Mouse (Mus musculus) hindbrain, embryonic 11.5 days (tissue): ENCODE measurements around the gene Tacc2. TPM values are rescaled to one million over a fixed set of nuclear protein-coding genes. Genes with fewer than 3 reads are reported as not detected.

Source experiments
- ATAC-seq: fragments of 200-750 bp; cut with Nextera tagmentation; 2 replicates; pipeline ENCODE4 v1.8.0; 2017; ENCODE audit warnings: mild to moderate bottlenecking, moderate TSS enrichment, moderate library complexity; ENCODE audit not compliant: low FRiP score
- DNase-seq: peaks from one replicate; pipeline ENCODE4 v3.0.0-alpha.2; 2015; ENCODE audit warnings: low spot score
- H3K27ac ChIP-seq: fragments of 300-500 bp; sonication (generic); 2 replicates; pipeline ENCODE4 v1.5.1; 2014; ENCODE audit warnings: mild to moderate bottlenecking, low read depth, low read length
- H3K27me3 ChIP-seq: fragments of 300-500 bp; sonication (generic); 2 replicates; pipeline ENCODE4 v1.6.1; 2014; ENCODE audit warnings: mild to moderate bottlenecking, low read length, moderate library complexity, mixed read lengths; ENCODE audit not compliant: control insufficient read depth, insufficient read depth
- H3K36me3 ChIP-seq: fragments of 300-500 bp; sonication (generic); 2 replicates; pipeline ENCODE4 v1.6.1; 2014; ENCODE audit warnings: mild to moderate bottlenecking, low read length, moderate library complexity, mixed read lengths; ENCODE audit not compliant: control insufficient read depth, insufficient read depth
- H3K4me1 ChIP-seq: fragments of 300-500 bp; sonication (generic); replicated peaks from 2 replicates; pipeline ENCODE4 v1.6.1; 2014; ENCODE audit warnings: low read length, mixed read lengths; ENCODE audit not compliant: control insufficient read depth, insufficient read depth
- H3K4me2 ChIP-seq: fragments of 300-500 bp; sonication (generic); replicated peaks from 2 replicates; pipeline ENCODE4 v1.6.1; 2014; ENCODE audit warnings: mild to moderate bottlenecking, low read depth, low read length
- H3K4me3 ChIP-seq: fragments of 300-500 bp; sonication (generic); 2 replicates; pipeline ENCODE4 v1.5.1; 2014; ENCODE audit warnings: low read depth, low read length
- H3K9ac ChIP-seq: fragments of 300-500 bp; sonication (generic); 2 replicates; pipeline ENCODE4 v1.6.1; 2014; ENCODE audit warnings: low read depth, low read length
- H3K9me3 ChIP-seq: fragments of 300-500 bp; sonication (generic); 2 replicates; pipeline ENCODE4 v1.6.1; 2016; ENCODE audit warnings: low read length; ENCODE audit not compliant: control insufficient read depth
- WGBS: fragments of 180-500 bp; shearing (Covaris S2); extraction: QIAGEN DNeasy Blood & Tissue Kit; methylation state at CpG from one replicate; pipeline ENCODE4 v1.1.7; 2014; 5-methylcytosine and 5-hydroxymethylcytosine counted together
- polyA plus RNA-seq: library from polyadenylated mRNA; unstranded; fragments of >200 nt; fragmentation: Nextera tagmentation; extraction: Ambion mirVana; gene quantifications from 2 replicates; pipeline ENCODE4 v1.2.1, GENCODE M21; 2014

Gene Tacc2
- polyA plus RNA-seq, 1 experiment from 2014 or later = 46.8 TPM

DNA sequence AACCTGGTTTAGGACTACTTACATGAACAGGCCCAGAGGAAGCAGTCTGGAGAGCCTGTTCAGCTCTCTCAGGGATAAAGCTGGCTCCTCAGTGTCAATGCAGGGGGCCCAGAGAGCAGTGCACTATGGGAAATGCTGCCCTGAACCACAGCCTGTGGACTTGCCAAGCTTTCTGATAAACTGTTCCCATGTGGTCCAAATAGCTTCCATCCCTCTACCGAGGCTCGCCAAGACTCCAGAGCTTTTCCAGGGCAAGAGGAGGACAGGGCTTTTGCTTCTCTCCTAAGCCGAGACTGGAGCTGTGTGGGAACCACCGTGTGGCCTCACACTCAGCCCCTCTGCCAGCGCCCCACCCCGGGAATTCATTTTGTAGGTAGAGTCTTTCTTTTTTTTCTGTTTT is 101.2 kb downstream of the Tacc2 start:
- Histone ChIP-seq H3K27ac (peak overlapping the region; percentile 75; the same call in 1 of the 2 replicates), H3K4me1 (no peaks in the 10 kb centered on the region), H3K4me2 (no peak overlapping the region), H3K36me3 (no peaks in the 10 kb centered on the region), H3K9ac (no peak overlapping the region), H3K4me3 (no peak overlapping the region), H3K27me3 (no peaks in the 10 kb centered on the region), H3K9me3 (no peaks in the 10 kb centered on the region)
- WGBS = 96% methylated on average over 6 of the region's 6 CpGs
- no peak for ATAC-seq
- no peak for DNase-seq

DNA sequence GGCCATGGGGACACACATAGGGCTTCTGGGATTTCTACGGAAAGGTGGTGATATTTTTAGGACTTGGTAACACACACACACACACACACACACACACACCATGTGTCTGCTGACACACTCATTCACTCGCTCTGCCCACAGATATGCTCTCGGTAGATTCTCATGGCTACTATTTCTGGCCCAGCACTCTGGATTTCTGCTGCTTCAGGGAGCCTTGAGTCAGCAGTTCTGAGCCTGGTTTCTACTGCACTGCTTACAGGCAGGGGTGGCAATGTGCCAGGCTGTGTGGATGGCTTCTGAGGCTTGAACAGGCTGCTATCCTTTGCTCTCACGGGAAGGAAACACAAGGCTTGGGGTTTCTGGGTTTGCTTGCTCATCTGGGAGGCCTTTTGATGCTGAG is 104.6 kb downstream of the Tacc2 start:
- 0 out of 2 replicates have a peak overlapping the region, but pooled peaks have one; percentile 27 for H3K9ac ChIP-seq

GRCm38 (mm10) chr7:130688601-130689000 is 111.4 kb downstream of the Tacc2 start:
- DNase-seq (no peak), ATAC-seq (no peak)
- H3K4me3 ChIP-seq = no peak overlapping the region
- WGBS = 86% methylated on average over 4 of the region's 4 CpGs
- no peaks in the 10 kb centered on the region for H3K9me3 ChIP-seq
- no peaks in the 10 kb centered on the region for H3K36me3 ChIP-seq
- H3K4me2 ChIP-seq = no peak overlapping the region
- no peaks in the 10 kb centered on the region for H3K27me3 ChIP-seq
- H3K4me1 ChIP-seq = no peaks in the 10 kb centered on the region
- H3K9ac ChIP-seq = no peak overlapping the region
- no peak overlapping the region for H3K27ac ChIP-seq

More for the DNA sequence above, 104.6 kb downstream of the Tacc2 start:
- DNase-seq (no peak), ATAC-seq (no peak)
- H3K4me1 ChIP-seq = no peaks in the 10 kb centered on the region
- H3K9me3 ChIP-seq = no peaks in the 10 kb centered on the region
- WGBS = 86% methylated on average over 4 of the region's 4 CpGs
- no peak overlapping the region for H3K4me2 ChIP-seq
- no peaks in the 10 kb centered on the region for H3K27me3 ChIP-seq
- no peak overlapping the region for H3K27ac ChIP-seq
- no peaks in the 10 kb centered on the region for H3K36me3 ChIP-seq
- no peak overlapping the region for H3K4me3 ChIP-seq

- no peak for DNase-seq
- Histone ChIP-seq H3K4me1 (peaks cover 9% of the 10 kb centered on the region), H3K27ac (no peak overlapping the region), H3K4me2 (no peak overlapping the region), H3K9me3 (no peaks in the 10 kb centered on the region), H3K27me3 (no peaks in the 10 kb centered on the region), H3K36me3 (no peaks in the 10 kb centered on the region), H3K4me3 (no peak overlapping the region), H3K9ac (no peak overlapping the region)
- WGBS = 76% methylated on average over 6 of the region's 6 CpGs
- no peak for ATAC-seq
These were observed 113.6 kb downstream of the Tacc2 start for GRCm38 (mm10) chr7:130690869-130691268.

- no peak overlapping the region; the same call in 1 of the 2 replicates for H3K9ac ChIP-seq
- H3K4me1 ChIP-seq = peaks cover 12% of the 10 kb centered on the region
- peak; percentile 31 for DNase-seq
- H3K4me3 ChIP-seq = no peak overlapping the region; the same call in 1 of the 2 replicates
- no peaks in the 10 kb centered on the region for H3K27me3 ChIP-seq
- peak overlapping the region; percentile 97 for H3K27ac ChIP-seq
- WGBS = 60% methylated on average over 2 of the region's 2 CpGs
- peak; percentile 4; the same call in 1 of the 2 replicates for ATAC-seq
- no peak overlapping the region for H3K4me2 ChIP-seq
- no peaks in the 10 kb centered on the region for H3K36me3 ChIP-seq
- H3K9me3 ChIP-seq = no peaks in the 10 kb centered on the region
These were observed 114.7 kb downstream of the Tacc2 start for GRCm38 (mm10) chr7:130691931-130692330.

- WGBS = under 1% methylated on average over 39 of the region's 39 CpGs
- no peaks in the 10 kb centered on the region for H3K9me3 ChIP-seq
- H3K4me2 ChIP-seq = peak overlapping the region; percentile 83
- DNase-seq = peak; percentile 88
- ATAC-seq = peak; percentile 90
- H3K27ac ChIP-seq = peak overlapping the region; percentile 97
- no peaks in the 10 kb centered on the region for H3K36me3 ChIP-seq
- H3K9ac ChIP-seq = peak overlapping the region; percentile 95
- H3K4me3 ChIP-seq = peak overlapping the region; percentile 73
- H3K27me3 ChIP-seq = no peaks in the 10 kb centered on the region
- H3K4me1 ChIP-seq = peaks cover 13% of the 10 kb centered on the region
These were observed 115.2 kb downstream of the Tacc2 start for GRCm38 (mm10) chr7:130692392-130692942.

DNA sequence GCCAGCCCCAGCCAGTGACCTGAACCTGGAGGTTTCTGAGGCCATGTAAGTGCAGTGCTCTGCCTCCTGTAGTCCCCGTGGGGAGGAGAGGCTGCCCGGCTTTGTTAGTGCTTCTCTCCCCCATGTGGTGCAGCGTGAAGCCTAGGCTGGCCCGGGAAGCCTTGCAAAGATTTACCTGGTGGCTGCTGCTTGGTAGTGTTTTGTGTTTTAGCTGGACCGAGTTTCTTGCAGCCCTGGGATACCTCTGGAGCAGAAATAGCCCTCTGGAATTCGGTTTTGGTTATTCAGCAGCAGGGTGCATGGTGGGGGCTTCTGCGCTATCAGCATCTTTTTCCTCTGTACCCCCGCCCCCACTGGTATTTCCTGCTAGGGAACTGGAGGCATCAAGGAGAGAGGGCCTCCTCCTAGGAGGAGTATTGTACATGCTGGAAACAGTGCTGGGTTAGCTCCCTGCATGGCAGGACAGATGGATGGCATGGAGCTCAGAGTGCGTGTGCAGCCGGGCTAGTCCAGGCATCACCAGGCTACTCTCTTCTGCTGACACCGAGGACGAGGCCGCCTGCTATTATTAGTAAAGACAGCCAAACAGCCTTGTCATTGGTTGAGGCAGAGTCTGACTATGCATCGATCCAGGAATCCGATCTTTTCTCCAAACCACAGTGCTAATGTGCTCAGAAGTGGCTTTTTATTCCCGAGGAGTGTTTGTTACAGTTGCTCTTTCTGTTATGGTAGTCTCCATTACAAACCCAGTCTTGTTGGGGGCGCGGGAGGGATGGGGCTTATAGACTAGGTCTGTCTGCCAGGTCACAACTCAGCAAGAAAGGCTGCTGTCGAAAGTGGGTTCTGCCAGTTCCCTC is 115.9 kb downstream of the Tacc2 start:
- Histone ChIP-seq H3K27me3 (no peaks in the 10 kb centered on the region), H3K4me2 (peak overlapping the region; percentile 83), H3K4me3 (peak overlapping the region; percentile 73), H3K36me3 (no peaks in the 10 kb centered on the region), H3K4me1 (peaks cover 13% of the 10 kb centered on the region), H3K9ac (peak overlapping the region; percentile 95), H3K9me3 (no peaks in the 10 kb centered on the region), H3K27ac (peak overlapping the region; percentile 97)
- 3% methylated on average over 19 of the region's 19 CpGs for WGBS
- ATAC-seq (peak; percentile 80), DNase-seq (peak; percentile 66)

- ATAC-seq (peak; percentile 14; the same call in 1 of the 2 replicates), DNase-seq (peak; percentile 60)
- Histone ChIP-seq H3K4me1 (peaks cover 13% of the 10 kb centered on the region), H3K27me3 (no peaks in the 10 kb centered on the region), H3K9ac (peak overlapping the region; percentile 95), H3K9me3 (no peaks in the 10 kb centered on the region), H3K4me3 (peak overlapping the region; percentile 73), H3K36me3 (no peaks in the 10 kb centered on the region), H3K27ac (peak overlapping the region; percentile 97; the same call in 1 of the 2 replicates), H3K4me2 (peak overlapping the region; percentile 83)
- 19% methylated on average over 11 of the region's 11 CpGs for WGBS
These were observed 116.6 kb downstream of the Tacc2 start for GRCm38 (mm10) chr7:130693800-130694193.
